Mouse (Mus musculus): ENCODE data around the gene Rsph1. TPM values are rescaled to one million over a fixed set of nuclear protein-coding genes. Genes with fewer than 3 reads are reported as not detected.

Rsph1 gene
- total RNA-seq, 2 experiments from 2014 or later: 5.5 TPM

GRCm38 (mm10) chr17:31210299-31210698 is 66.9 kb downstream of the Rsph1 start:
- no peak for DNase-seq (ENCODE audit: low spot score in 2 of 2)

- DNase-seq (ENCODE audit: low spot score in 2 of 2): no peak
These were observed 67.7 kb downstream of the Rsph1 start for GRCm38 (mm10) chr17:31209376-31209930.

GRCm38 (mm10) chr17:31208654-31209053 is 68.5 kb downstream of the Rsph1 start:
- no peak for DNase-seq (ENCODE audit: low spot score in 2 of 2)

- no peak for DNase-seq (ENCODE audit: low spot score in 2 of 2)
These were observed 69.3 kb downstream of the Rsph1 start, which contains the start of gene Ubash3a for GRCm38 (mm10) chr17:31207771-31208334. Gene Ubash3a, plus strand, starts transcription at chr17:31207873.

Other genes with a start within 250 kb of the Rsph1 start
- gene Abcg1, start 219.7 kb downstream of the Rsph1 start, total RNA-seq (2021): 10 to 100 TPM; 15.4 to 17.2 TPM
- not detected for gene Tff3, start 147.7 kb downstream of the Rsph1 start, total RNA-seq (2021)
- 10 to 100 TPM in 1 of 2 experiments, not detected in 1; 35.5 TPM for gene Tff2, start 133.1 kb downstream of the Rsph1 start, total RNA-seq (2021)
- gene Tff1, start 112.1 kb downstream of the Rsph1 start, total RNA-seq (2021): not detected
- under 1 TPM in 1 of 2 experiments, not detected in 1; 0.11 TPM for gene Tmprss3, start 78.4 kb downstream of the Rsph1 start, total RNA-seq (2021)
- under 1 TPM; 0.11 to 0.23 TPM for gene Ubash3a, start 69.5 kb downstream of the Rsph1 start, total RNA-seq (2021)
- 10 to 100 TPM; 14.2 to 14.9 TPM for gene Slc37a1, start 9.4 kb upstream of the Rsph1 start, total RNA-seq (2021)
- gene Pde9a, start 108.8 kb upstream of the Rsph1 start, total RNA-seq (2021): 10 to 100 TPM in 1 of 2 experiments, 1 to 10 TPM in 1; 6.3 to 12.6 TPM
- gene Wdr4, start 242.6 kb upstream of the Rsph1 start, total RNA-seq (2021): 10 to 100 TPM; 31.4 to 33.7 TPM
- 100 to 1,000 TPM; 359 to 397 TPM for gene Ndufv3, start 242.7 kb upstream of the Rsph1 start, total RNA-seq (2021)

Data from adrenal gland, postnatal 4 days (tissue).